Mouse (Mus musculus): ENCODE measurements around the gene Gpn1. TPM values are rescaled to one million over a fixed set of nuclear protein-coding genes. Genes with fewer than 3 reads are reported as not detected.
"Not testable (repeated sequence)": the region's sequence is repeated elsewhere in the genome, so short reads cannot be mapped to it uniquely, and the experiment has no call there.

Gene Gpn1
- polyA plus RNA-seq, 1 experiment from 2014 or later = 43.0 TPM

DNA sequence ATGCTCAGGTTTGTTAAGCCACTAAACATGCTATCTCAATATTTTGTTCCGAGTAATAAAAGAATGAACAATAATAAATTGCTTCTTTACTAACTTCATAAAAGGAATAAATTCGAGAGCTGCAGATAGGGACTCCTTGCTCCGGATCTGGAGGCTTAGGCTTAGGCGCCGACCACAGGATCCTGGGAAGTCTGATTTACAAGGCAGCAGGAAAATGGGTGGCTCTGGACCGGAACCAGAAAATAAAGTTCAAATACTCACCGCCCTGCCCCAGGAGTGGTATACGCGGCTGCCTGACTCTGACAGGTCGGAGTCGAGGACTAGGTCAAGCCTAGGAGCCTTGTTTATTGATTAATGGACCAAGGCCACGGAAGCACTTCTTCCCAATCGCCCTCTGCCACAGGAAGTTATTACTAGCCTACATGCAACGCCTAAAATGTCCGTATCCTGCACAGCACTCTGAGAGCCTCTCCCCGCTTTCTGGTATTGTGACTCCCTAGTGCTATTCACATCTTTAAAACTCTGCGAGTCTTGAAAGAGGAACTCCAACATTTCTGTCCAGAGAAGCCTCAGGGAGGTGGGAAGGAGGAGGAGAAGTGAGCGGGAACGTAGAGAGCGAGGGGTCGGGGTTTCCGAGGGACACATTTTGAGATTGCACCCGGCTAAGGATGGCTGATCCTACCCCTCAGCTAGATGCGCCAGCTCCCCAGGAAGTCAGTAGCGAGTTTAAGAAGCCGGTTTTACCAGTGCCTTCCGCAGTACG lies 32.0 kb downstream of the Gpn1 start, which contains the start of gene Slc4a1ap:
Gene Slc4a1ap, plus strand, starts transcription at position 642 of the 763 bp plus-strand sequence.
- Histone ChIP-seq H3K4me3 (ENCODE audit: low read depth, low read length) (peak within 1 kb of the TSS; percentile 74), H3K9me3 (ENCODE audit: control insufficient read depth, low read length) (no peaks in the 10 kb centered on the region), H3K9ac (ENCODE audit: low read depth, low read length) (peak within 1 kb of the TSS; percentile 81), H3K27ac (replicated peaks; ENCODE audit: low read depth, low read length) (peak within 1 kb of the TSS; percentile 78), H3K36me3 (ENCODE audit: control insufficient read depth, insufficient read depth, low read length) (peaks cover 38% of the 10 kb centered on the region), H3K27me3 (replicated peaks; ENCODE audit: control insufficient read depth, insufficient read depth, low read length) (no peaks in the 10 kb centered on the region), H3K4me2 (ENCODE audit: low read depth, low read length) (peak within 1 kb of the TSS; percentile 99), H3K4me1 (ENCODE audit: control insufficient read depth, insufficient read depth, low read length) (peaks cover 17% of the 10 kb centered on the region)
- DNase-seq (ENCODE audit: low spot score) = peak; percentile 81
- under 1% methylated on average over 28 of the region's 28 CpGs for WGBS
- ATAC-seq (ENCODE audit: low read depth) = peak; percentile 91

GRCm38 (mm10) chr5:31527117-31527680 lies 32.7 kb downstream of the Gpn1 start:
- Histone ChIP-seq H3K9me3 (ENCODE audit: control insufficient read depth, low read length) (no peaks in the 10 kb centered on the region), H3K4me3 (ENCODE audit: low read depth, low read length) (peak overlapping the region; percentile 74), H3K4me1 (ENCODE audit: control insufficient read depth, insufficient read depth, low read length) (peaks cover 17% of the 10 kb centered on the region), H3K36me3 (ENCODE audit: control insufficient read depth, insufficient read depth, low read length) (peaks cover 38% of the 10 kb centered on the region), H3K4me2 (ENCODE audit: low read depth, low read length) (peak overlapping the region; percentile 99), H3K27me3 (replicated peaks; ENCODE audit: control insufficient read depth, insufficient read depth, low read length) (no peaks in the 10 kb centered on the region), H3K9ac (ENCODE audit: low read depth, low read length) (peak overlapping the region; percentile 81), H3K27ac (replicated peaks; ENCODE audit: low read depth, low read length) (peak overlapping the region; percentile 78)
- WGBS = 2% methylated on average over 32 of the region's 40 CpGs
- no peak; the same call in 1 of the 2 replicates for ATAC-seq (ENCODE audit: low read depth)
- DNase-seq (ENCODE audit: low spot score) = no peak

DNA sequence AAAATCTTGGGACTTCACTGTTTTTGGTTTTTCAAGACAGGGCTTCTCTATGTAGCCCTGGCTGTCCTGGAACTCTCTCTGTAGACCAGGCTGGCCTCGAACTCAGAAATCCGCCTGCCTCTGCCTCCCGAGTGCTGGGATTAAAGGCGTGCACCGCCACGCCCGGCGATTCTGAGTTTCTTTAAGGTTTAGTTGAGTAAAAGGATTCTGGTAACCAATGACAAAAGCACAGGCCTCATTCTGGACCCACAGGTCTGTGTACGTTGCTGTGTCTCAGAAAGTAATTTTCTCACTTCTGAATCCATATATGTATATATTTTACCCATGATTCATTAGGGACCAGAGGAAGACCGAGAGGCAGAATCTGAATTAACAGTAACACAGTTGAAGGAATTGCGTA lies 33.2 kb downstream of the Gpn1 start, which contains the start of gene Supt7l:
Gene Supt7l, minus strand, starts transcription at position 101 of the 400 bp plus-strand sequence.
- WGBS = 77% methylated on average over 11 of the region's 11 CpGs
- H3K27ac ChIP-seq (replicated peaks; ENCODE audit: low read depth, low read length) = peak within 1 kb of the TSS; percentile 78
- ATAC-seq (ENCODE audit: low read depth) = not testable (repeated sequence)

DNA sequence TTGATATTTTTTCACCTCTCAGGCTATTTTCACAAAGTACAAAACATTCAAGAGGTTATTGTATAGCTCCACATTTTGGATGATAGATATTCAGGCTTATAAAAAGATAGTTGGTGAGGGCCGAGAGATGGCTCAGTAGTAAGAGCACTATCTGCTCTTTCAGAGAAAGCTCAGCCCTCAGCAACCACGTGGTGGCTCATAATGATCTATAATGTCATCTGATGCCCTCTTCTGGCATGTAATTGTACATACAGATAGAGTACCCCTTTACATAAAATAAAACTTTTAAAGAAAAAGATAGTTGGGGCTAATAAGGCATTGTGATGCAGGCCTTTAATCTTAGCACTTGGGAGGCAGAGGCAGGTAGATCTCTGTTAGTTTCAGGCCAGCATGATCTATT lies 34.0 kb downstream of the Gpn1 start:
- no peaks in the 10 kb centered on the region for H3K9me3 ChIP-seq (ENCODE audit: control insufficient read depth, low read length)
- no peak overlapping the region for H3K4me3 ChIP-seq (ENCODE audit: low read depth, low read length)
- peak overlapping the region; percentile 99; the same call in 1 of the 2 replicates for H3K4me2 ChIP-seq (ENCODE audit: low read depth, low read length)
- H3K27ac ChIP-seq (replicated peaks; ENCODE audit: low read depth, low read length) = no peak overlapping the region
- 56% methylated on average over 2 of the region's 2 CpGs for WGBS
- no peak for ATAC-seq (ENCODE audit: low read depth)
- H3K36me3 ChIP-seq (ENCODE audit: control insufficient read depth, insufficient read depth, low read length) = peaks cover 42% of the 10 kb centered on the region
- peaks cover 17% of the 10 kb centered on the region for H3K4me1 ChIP-seq (ENCODE audit: control insufficient read depth, insufficient read depth, low read length)
- no peak overlapping the region for H3K9ac ChIP-seq (ENCODE audit: low read depth, low read length)
- no peaks in the 10 kb centered on the region for H3K27me3 ChIP-seq (replicated peaks; ENCODE audit: control insufficient read depth, insufficient read depth, low read length)
- DNase-seq (ENCODE audit: low spot score) = no peak

More for the DNA sequence above, 33.2 kb downstream of the Gpn1 start, which contains the start of gene Supt7l:
- H3K9ac ChIP-seq (ENCODE audit: low read depth, low read length) = peak within 1 kb of the TSS; percentile 81
- H3K27me3 ChIP-seq (replicated peaks; ENCODE audit: control insufficient read depth, insufficient read depth, low read length); H3K9me3 ChIP-seq (ENCODE audit: control insufficient read depth, low read length); DNase-seq (ENCODE audit: low spot score): not testable (repeated sequence)
- peak within 1 kb of the TSS; percentile 74 for H3K4me3 ChIP-seq (ENCODE audit: low read depth, low read length)
- peaks cover 38% of the 10 kb centered on the region for H3K36me3 ChIP-seq (ENCODE audit: control insufficient read depth, insufficient read depth, low read length)
- H3K4me2 ChIP-seq (ENCODE audit: low read depth, low read length) = peak within 1 kb of the TSS; percentile 99
- peaks cover 17% of the 10 kb centered on the region for H3K4me1 ChIP-seq (ENCODE audit: control insufficient read depth, insufficient read depth, low read length)

GRCm38 (mm10) chr5:31535228-31535627 lies 40.7 kb downstream of the Gpn1 start:
- no peak overlapping the region for H3K4me3 ChIP-seq (ENCODE audit: low read depth, low read length)
- ATAC-seq (ENCODE audit: low read depth) (no peak), DNase-seq (ENCODE audit: low spot score) (no peak)
- WGBS = 88% methylated on average over 2 of the region's 2 CpGs
- H3K27me3 ChIP-seq (replicated peaks; ENCODE audit: control insufficient read depth, insufficient read depth, low read length) = no peaks in the 10 kb centered on the region
- H3K4me2 ChIP-seq (ENCODE audit: low read depth, low read length) = no peak overlapping the region
- no peak overlapping the region for H3K9ac ChIP-seq (ENCODE audit: low read depth, low read length)
- H3K4me1 ChIP-seq (ENCODE audit: control insufficient read depth, insufficient read depth, low read length) = no peaks in the 10 kb centered on the region
- no peak overlapping the region for H3K27ac ChIP-seq (replicated peaks; ENCODE audit: low read depth, low read length)
- no peaks in the 10 kb centered on the region for H3K9me3 ChIP-seq (ENCODE audit: control insufficient read depth, low read length)
- peaks cover 92% of the 10 kb centered on the region for H3K36me3 ChIP-seq (ENCODE audit: control insufficient read depth, insufficient read depth, low read length)

GRCm38 (mm10) chr5:31559401-31559800 lies 64.9 kb downstream of the Gpn1 start:
- H3K4me2 ChIP-seq (ENCODE audit: low read depth, low read length) = no peak overlapping the region
- no peak overlapping the region for H3K4me3 ChIP-seq (ENCODE audit: low read depth, low read length)
- WGBS = 43% methylated on average over 1 of the region's 1 CpGs
- H3K27ac ChIP-seq (replicated peaks; ENCODE audit: low read depth, low read length) = no peak overlapping the region
- DNase-seq (ENCODE audit: low spot score) (no peak), ATAC-seq (ENCODE audit: low read depth) (no peak)
- no peaks in the 10 kb centered on the region for H3K4me1 ChIP-seq (ENCODE audit: control insufficient read depth, insufficient read depth, low read length)
- H3K36me3 ChIP-seq (ENCODE audit: control insufficient read depth, insufficient read depth, low read length) = peaks cover 51% of the 10 kb centered on the region
- no peak overlapping the region for H3K9ac ChIP-seq (ENCODE audit: low read depth, low read length)
- no peaks in the 10 kb centered on the region for H3K27me3 ChIP-seq (replicated peaks; ENCODE audit: control insufficient read depth, insufficient read depth, low read length)
- no peaks in the 10 kb centered on the region for H3K9me3 ChIP-seq (ENCODE audit: control insufficient read depth, low read length)

DNA sequence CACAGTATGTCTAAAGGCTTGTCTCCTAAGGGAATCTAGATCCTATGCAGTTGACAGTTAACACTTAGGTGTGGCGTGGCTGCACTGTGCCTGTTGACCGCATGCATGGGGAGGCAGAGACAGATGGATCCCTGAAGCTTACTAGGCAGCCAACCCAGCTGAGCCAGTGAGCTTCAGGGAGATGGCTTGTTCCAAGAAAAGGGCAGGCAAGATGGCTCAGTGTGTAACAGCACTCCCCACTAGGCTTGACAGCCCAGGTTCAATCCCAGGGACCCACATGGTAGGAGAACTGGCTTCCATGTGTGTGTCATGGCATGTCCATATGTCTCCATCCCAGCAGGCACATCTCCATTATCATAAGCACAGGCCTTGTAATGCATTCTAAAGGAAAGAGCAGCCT lies 65.8 kb downstream of the Gpn1 start:
- ATAC-seq (ENCODE audit: low read depth) = no peak
- H3K36me3 ChIP-seq (ENCODE audit: control insufficient read depth, insufficient read depth, low read length) = peaks cover 43% of the 10 kb centered on the region
- no peaks in the 10 kb centered on the region for H3K27me3 ChIP-seq (replicated peaks; ENCODE audit: control insufficient read depth, insufficient read depth, low read length)
- no peak overlapping the region for H3K4me3 ChIP-seq (ENCODE audit: low read depth, low read length)
- no peak overlapping the region for H3K9ac ChIP-seq (ENCODE audit: low read depth, low read length)
- DNase-seq (ENCODE audit: low spot score) = no peak
- H3K4me2 ChIP-seq (ENCODE audit: low read depth, low read length) = no peak overlapping the region
- H3K9me3 ChIP-seq (ENCODE audit: control insufficient read depth, low read length) = no peaks in the 10 kb centered on the region
- H3K27ac ChIP-seq (replicated peaks; ENCODE audit: low read depth, low read length) = no peak overlapping the region
- no peaks in the 10 kb centered on the region for H3K4me1 ChIP-seq (ENCODE audit: control insufficient read depth, insufficient read depth, low read length)
- 96% methylated on average over 2 of the region's 2 CpGs for WGBS

DNA sequence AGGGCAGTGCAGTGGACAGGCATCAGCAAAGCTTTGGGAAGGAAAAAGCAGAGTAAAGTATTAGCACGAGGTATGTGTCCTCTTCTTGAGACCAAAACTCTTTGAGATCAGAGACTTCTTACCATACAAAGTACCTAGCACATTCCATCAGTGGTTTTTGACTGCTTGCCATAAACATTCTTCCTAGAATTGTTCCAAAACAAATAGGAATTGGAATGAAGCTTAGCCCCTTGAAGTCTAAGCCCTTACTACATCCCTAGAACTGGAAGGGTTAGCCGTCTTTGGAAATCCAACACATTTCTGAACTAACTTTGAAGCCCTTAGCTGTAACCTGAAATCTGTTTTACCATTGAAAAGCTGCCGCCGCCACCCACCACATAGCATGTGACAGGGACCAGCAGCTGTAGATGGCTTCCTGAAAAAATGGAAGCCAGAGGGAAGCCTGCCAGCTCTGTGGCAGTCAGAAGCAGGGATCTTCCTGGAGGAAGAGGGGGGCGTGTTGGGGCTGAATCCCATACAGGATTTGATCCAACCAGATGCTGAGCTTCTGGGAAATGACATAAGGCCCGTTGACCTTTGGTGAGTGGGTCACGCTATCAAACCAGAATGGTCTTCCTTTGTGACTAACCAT lies 67.6 kb downstream of the Gpn1 start:
- WGBS = 78% methylated on average over 7 of the region's 7 CpGs
- Histone ChIP-seq H3K4me2 (ENCODE audit: low read depth, low read length) (no peak overlapping the region), H3K27ac (replicated peaks; ENCODE audit: low read depth, low read length) (no peak overlapping the region; the same call in 1 of the 2 replicates), H3K9me3 (ENCODE audit: control insufficient read depth, low read length) (no peaks in the 10 kb centered on the region), H3K9ac (ENCODE audit: low read depth, low read length) (no peak overlapping the region), H3K36me3 (ENCODE audit: control insufficient read depth, insufficient read depth, low read length) (peaks cover 29% of the 10 kb centered on the region), H3K4me1 (ENCODE audit: control insufficient read depth, insufficient read depth, low read length) (no peaks in the 10 kb centered on the region), H3K27me3 (replicated peaks; ENCODE audit: control insufficient read depth, insufficient read depth, low read length) (no peaks in the 10 kb centered on the region), H3K4me3 (ENCODE audit: low read depth, low read length) (no peak overlapping the region)
- DNase-seq (ENCODE audit: low spot score) (peak; percentile 33), ATAC-seq (ENCODE audit: low read depth) (no peak)

Measured in embryonic facial prominence, embryonic 14.5 days (tissue).